Mouse (Mus musculus): ENCODE results near the gene Pcolce.

GRCm38 (mm10) chr5:137656977-137657376, 43.4 kb upstream of the Pcolce start:
- TF ChIP-seq POLR2A (IDR thresholded peaks at IDR 0.05; ENCODE audit: control insufficient read depth, low read depth, low read length) = no peak
- peak; percentile 44; the same call in 1 of the 2 replicates for TF ChIP-seq CTCF (IDR thresholded peaks at IDR 0.05; ENCODE audit: control insufficient read depth, insufficient read depth, insufficient replicate concordance, low read depth, low read length)
